Mouse (Mus musculus) ES-Bruce4 (cell line): ENCODE measurements around the gene Dusp18. TPM values are rescaled to one million over a fixed set of nuclear protein-coding genes. Genes with fewer than 3 reads are reported as not detected.

Source experiments
- H3K27ac ChIP-seq: 2 replicates; pipeline ENCODE4 v1.5.1; 2012; ENCODE audit warnings: low read length, inconsistent platforms; ENCODE audit not compliant: insufficient read depth
- H3K27me3 ChIP-seq: 2 replicates; pipeline ENCODE4 v1.6.1; 2012; ENCODE audit warnings: mild to moderate bottlenecking, low read length, inconsistent platforms; ENCODE audit not compliant: control insufficient read depth, poor library complexity, insufficient read depth, severe bottlenecking
- H3K36me3 ChIP-seq: 2 replicates; pipeline ENCODE4 v1.6.1; 2012; ENCODE audit warnings: inconsistent platforms, mild to moderate bottlenecking, low read length, moderate library complexity; ENCODE audit not compliant: control insufficient read depth, poor library complexity, insufficient read depth, severe bottlenecking
- H3K4me1 ChIP-seq: one replicate; pipeline ENCODE4 v1.8.1; 2011; ENCODE audit warnings: low read length; ENCODE audit not compliant: control insufficient read depth, insufficient read depth
- H3K4me3 ChIP-seq: 2 replicates; pipeline ENCODE4 v1.5.1; 2011; ENCODE audit warnings: low read depth, mild to moderate bottlenecking, low read length
- H3K9ac ChIP-seq: 2 replicates; pipeline ENCODE4 v1.6.1; 2012; ENCODE audit warnings: low read depth, mild to moderate bottlenecking, inconsistent platforms; ENCODE audit not compliant: poor library complexity, severe bottlenecking
- H3K9me3 ChIP-seq: replicated peaks from 2 replicates; pipeline ENCODE4 v1.6.1; 2012; ENCODE audit warnings: mild to moderate bottlenecking, low read length, inconsistent platforms; ENCODE audit not compliant: control insufficient read depth, poor library complexity, insufficient read depth, severe bottlenecking
- CTCF ChIP-seq: IDR thresholded peaks from one replicate; pipeline ENCODE4 v1.8.1; 2011; ENCODE audit warnings: low read depth, low read length
- EP300 ChIP-seq: IDR thresholded peaks from 2 replicates; pipeline ENCODE4 v1.6.1; 2011; ENCODE audit warnings: low read depth, low read length; ENCODE audit not compliant: insufficient read depth
- POLR2A ChIP-seq: IDR thresholded peaks from one replicate; pipeline ENCODE4 v1.8.1; 2011; ENCODE audit warnings: low read length; ENCODE audit not compliant: insufficient read depth
- polyA plus RNA-seq: library from polyadenylated mRNA; stranded (reverse); fragments of >200 nt; gene quantifications from 2 replicates; pipeline ENCODE4 v1.2.4, GENCODE M21; 2011; ENCODE audit warnings: low read depth; ENCODE audit not compliant: missing spikeins, insufficient read depth, insufficient read length

The Dusp18 gene
- polyA plus RNA-seq, 1 experiment: 3.3 TPM

DNA sequence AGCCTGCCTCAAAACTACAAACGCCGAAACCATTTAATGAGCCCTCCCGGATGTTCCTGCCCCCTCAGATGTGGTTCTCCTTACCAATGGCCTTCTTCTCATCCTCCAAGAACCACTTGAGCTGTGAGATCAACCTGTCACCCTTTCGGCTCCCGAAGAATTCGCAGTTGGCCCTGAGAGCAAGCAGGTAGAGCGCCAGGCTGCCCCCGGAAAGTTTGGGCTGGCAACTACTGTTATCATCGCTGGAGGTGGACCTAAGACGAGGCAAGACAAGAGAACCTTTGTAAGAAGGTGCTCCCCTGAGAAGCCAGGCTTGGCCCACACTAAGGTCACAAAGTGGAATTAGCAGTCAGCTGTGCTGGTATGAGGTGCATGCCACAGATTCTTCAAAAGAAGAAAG lies 30.9 kb downstream of the Dusp18 start:
- no peaks in the 10 kb centered on the region for H3K27me3 ChIP-seq
- no peak overlapping the region for H3K4me3 ChIP-seq
- no peaks in the 10 kb centered on the region for H3K9me3 ChIP-seq
- TF ChIP-seq EP300 (no peak), POLR2A (no peak), CTCF (no peak)
- H3K9ac ChIP-seq: no peak overlapping the region
- H3K27ac ChIP-seq: no peak overlapping the region
- H3K36me3 ChIP-seq: no peaks in the 10 kb centered on the region
- no peaks in the 10 kb centered on the region for H3K4me1 ChIP-seq

DNA sequence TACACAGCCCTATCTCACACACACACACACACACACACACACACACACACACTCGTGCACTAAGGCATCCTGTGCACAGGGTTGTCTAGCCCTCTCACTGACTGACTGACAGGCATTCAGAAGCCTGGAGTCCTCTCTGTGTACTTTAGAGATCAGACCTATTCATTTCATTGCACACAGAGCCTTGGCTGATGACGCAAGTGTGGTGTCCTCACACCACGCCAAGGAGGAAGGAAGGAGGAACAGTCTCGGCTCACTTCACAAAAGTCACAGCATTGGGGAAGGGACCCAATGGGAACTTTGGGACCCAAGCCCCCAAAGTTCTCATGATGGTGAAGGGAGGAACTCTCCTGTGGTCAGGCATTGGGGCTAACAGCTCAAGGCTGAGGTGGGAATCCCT lies 35.0 kb downstream of the Dusp18 start:
- Histone ChIP-seq H3K27me3 (no peaks in the 10 kb centered on the region), H3K9me3 (no peaks in the 10 kb centered on the region), H3K9ac (no peak overlapping the region), H3K4me3 (no peak overlapping the region), H3K36me3 (no peaks in the 10 kb centered on the region), H3K4me1 (no peaks in the 10 kb centered on the region), H3K27ac (no peak overlapping the region)
- TF ChIP-seq POLR2A (no peak), CTCF (no peak), EP300 (no peak)

DNA sequence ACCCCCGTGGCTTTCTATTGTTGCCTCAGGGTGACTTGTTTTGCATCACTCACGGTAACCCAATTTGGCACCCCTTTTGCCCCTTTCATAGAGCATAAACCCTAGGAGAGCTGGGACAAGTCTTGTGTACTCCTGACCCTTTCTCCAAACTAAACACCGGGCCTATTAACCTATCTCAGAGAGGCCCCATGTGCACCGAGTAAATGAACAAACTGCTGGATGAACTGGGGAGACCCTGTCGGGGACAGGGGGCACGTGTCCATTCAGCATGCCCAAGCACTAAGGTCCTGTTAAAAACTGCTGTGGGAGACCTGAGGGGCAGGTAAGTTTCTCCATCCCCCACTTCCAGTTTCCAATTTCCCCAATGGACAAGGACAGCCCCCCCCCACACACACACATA lies 35.9 kb downstream of the Dusp18 start:
- Histone ChIP-seq H3K36me3 (no peaks in the 10 kb centered on the region), H3K9ac (peak overlapping the region; percentile 37), H3K27me3 (no peaks in the 10 kb centered on the region), H3K4me3 (no peak overlapping the region), H3K27ac (no peak overlapping the region), H3K4me1 (no peaks in the 10 kb centered on the region), H3K9me3 (no peaks in the 10 kb centered on the region)
- TF ChIP-seq POLR2A: no peak
- no peak for TF ChIP-seq CTCF
- TF ChIP-seq EP300: no peak

DNA sequence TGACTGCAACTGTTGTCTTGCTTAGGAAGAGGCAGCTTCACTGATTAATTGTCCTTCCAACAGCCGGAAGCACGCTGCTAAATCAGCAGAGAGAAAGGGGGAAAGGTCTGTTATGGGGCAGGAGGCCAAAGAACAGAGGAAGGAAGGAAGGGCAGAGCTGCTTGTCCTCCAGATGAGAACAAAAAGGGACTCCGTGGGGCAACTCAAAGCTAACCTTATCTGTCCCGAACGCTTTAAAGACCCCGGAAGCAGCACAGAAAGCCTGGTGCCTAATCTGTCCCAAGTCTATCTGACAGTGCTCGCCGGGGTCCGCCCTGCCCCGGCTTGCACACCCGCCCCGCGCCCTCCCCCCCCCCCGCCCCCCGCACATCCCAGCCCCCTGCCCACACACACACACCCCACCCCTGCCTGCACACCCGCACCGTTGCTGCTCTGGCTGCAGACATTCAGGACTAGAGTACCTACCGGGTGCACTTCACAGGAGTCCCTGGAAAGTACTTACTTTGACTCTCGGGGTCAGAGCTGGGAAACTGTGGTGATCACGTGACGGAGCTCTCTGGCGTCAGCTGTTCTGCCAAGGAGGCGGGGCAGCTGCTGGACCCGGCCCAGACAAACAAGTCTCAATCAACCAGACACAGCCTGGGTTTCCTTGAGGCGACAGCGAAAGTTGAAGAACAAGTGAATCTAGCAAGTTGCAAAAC lies 36.6 kb downstream of the Dusp18 start, which contains the start of gene Tcn2:
Gene Tcn2, minus strand, starts transcription at position 649 of the 701 bp plus-strand sequence.
- no peaks in the 10 kb centered on the region for H3K4me1 ChIP-seq
- H3K27ac ChIP-seq: peak within 1 kb of the TSS; percentile 11; the same call in 1 of the 2 replicates
- no peaks in the 10 kb centered on the region for H3K36me3 ChIP-seq
- no peaks in the 10 kb centered on the region for H3K9me3 ChIP-seq
- peak within 1 kb of the TSS; percentile 77 for H3K4me3 ChIP-seq
- peak; percentile 63 for TF ChIP-seq EP300
- TF ChIP-seq POLR2A: peak; percentile 10
- no peak for TF ChIP-seq CTCF
- no peaks in the 10 kb centered on the region for H3K27me3 ChIP-seq
- peak within 1 kb of the TSS; percentile 37 for H3K9ac ChIP-seq

DNA sequence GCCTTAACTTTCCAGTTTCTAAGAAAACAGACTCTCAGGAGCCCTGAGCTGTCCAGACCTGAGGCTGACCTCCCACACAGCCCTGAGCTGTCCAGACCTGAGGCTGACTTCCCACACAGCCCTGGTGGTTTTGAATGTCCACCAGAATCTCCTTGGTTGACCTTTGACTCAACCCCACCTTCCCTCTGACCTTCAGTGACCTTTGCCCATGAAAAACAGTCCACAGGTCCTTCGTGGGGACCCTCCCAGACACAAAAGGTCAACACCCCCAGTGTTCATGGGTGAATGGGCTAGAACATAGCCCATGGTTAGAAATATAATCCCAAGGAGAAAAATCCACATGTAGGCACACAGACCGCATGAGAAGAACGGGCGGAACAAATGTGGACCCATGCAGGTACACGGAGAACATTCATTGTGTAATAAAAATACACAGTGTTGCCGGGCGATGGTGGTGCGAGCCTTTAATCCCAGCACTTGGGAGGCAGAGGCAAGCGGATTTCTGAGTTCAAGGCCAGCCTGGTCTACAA lies 38.8 kb downstream of the Dusp18 start:
- no peaks in the 10 kb centered on the region for H3K27me3 ChIP-seq
- TF ChIP-seq EP300 (no peak), CTCF (no peak), POLR2A (no peak)
- no peaks in the 10 kb centered on the region for H3K36me3 ChIP-seq
- H3K9me3 ChIP-seq: no peaks in the 10 kb centered on the region
- H3K4me3 ChIP-seq: no peak overlapping the region
- no peak overlapping the region for H3K9ac ChIP-seq
- H3K27ac ChIP-seq: no peak overlapping the region
- no peaks in the 10 kb centered on the region for H3K4me1 ChIP-seq

DNA sequence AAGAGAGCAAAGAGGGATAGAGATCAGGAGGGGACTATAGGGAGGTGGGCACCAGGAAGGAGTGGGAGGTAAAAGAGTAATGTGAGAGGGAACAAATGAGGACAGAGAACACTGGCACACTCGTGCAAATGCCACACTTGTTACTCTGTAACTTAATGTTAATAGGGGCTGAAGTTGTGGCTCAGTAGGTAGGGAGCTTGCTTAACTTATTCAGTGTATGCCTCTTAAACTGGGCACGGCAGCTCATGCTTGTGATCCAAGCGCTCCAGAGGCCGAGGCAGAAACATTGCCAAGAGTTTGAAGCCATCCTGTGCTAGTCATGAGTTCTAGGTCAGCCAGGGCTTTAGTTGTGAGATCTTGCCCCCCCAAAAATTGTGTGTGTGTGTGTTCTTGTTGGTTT lies 40.1 kb downstream of the Dusp18 start:
- Histone ChIP-seq H3K4me3 (no peak overlapping the region), H3K9me3 (no peaks in the 10 kb centered on the region), H3K27me3 (no peaks in the 10 kb centered on the region), H3K27ac (no peak overlapping the region), H3K9ac (no peak overlapping the region), H3K36me3 (no peaks in the 10 kb centered on the region), H3K4me1 (no peaks in the 10 kb centered on the region)
- TF ChIP-seq EP300 (no peak), POLR2A (no peak), CTCF (no peak)
